Mouse (Mus musculus): ENCODE data around the gene Ggct. TPM values are rescaled to one million over a fixed set of nuclear protein-coding genes. Genes with fewer than 3 reads are reported as not detected.
A peak's percentile ranks its signal among the peaks of the same experiment; 100 is the strongest.
"Not testable (repeated sequence)": the region's sequence is repeated elsewhere in the genome, so short reads cannot be mapped to it uniquely, and the experiment has no call there.

Ggct gene
- polyA plus RNA-seq, 1 experiment: 13.5 TPM

- 71% methylated on average over 10 of the region's 10 CpGs for WGBS
These were observed 37.9 kb downstream of the Ggct start for GRCm38 (mm10) chr6:54954659-54955414.

DNA sequence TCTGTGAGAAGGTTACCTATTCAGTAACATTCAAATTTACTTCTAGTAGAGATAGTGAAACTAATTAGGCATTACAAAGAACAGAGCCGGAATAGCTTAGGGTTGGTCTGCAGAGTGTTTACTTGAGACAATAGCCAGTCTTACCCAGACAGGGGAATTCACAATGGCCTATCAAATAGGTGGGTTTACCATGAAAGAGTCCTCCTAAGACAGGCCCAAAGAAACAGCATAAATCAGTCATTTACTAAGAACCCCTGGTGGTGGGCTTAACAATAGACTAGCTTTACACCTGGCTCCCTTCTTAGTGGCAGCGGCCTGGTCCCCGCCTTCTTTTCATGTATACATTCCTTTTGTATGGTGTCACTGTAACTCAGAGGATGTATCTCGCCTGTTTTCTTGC is 39.4 kb downstream of the Ggct start:
- H3K27ac ChIP-seq (ENCODE audit: insufficient read depth, low read depth, low read length); H3K27me3 ChIP-seq (replicated peaks; ENCODE audit: control insufficient read depth, insufficient read depth, low read length); H3K36me3 ChIP-seq (ENCODE audit: control insufficient read depth, insufficient read depth, low read length); DNase-seq; H3K4me3 ChIP-seq (ENCODE audit: insufficient read depth, low read depth, low read length): not testable (repeated sequence)
- H3K4me1 ChIP-seq (ENCODE audit: control insufficient read depth, insufficient read depth, low read length): peaks cover 16% of the 10 kb centered on the region; the same call in 1 of the 2 replicates
- WGBS: 97% methylated on average over 4 of the region's 4 CpGs

More at GRCm38 (mm10) chr6:54954659-54955414, 37.9 kb downstream of the Ggct start:
- TF ChIP-seq CTCF (conservative IDR thresholded peaks at IDR 0.05; ENCODE audit: insufficient read depth, insufficient read length, low read depth, low read length) (no peak), POLR2A (IDR thresholded peaks at IDR 0.05; ENCODE audit: low read depth, low read length) (no peak)
- no peak for DNase-seq
- H3K27ac ChIP-seq (ENCODE audit: insufficient read depth, low read depth, low read length): peak overlapping the region; percentile 81
- no peaks in the 10 kb centered on the region for H3K27me3 ChIP-seq (replicated peaks; ENCODE audit: control insufficient read depth, insufficient read depth, low read length)
- peaks cover 16% of the 10 kb centered on the region; the same call in 1 of the 2 replicates for H3K4me1 ChIP-seq (ENCODE audit: control insufficient read depth, insufficient read depth, low read length)
- no peak overlapping the region for H3K4me3 ChIP-seq (ENCODE audit: insufficient read depth, low read depth, low read length)
- no peaks in the 10 kb centered on the region for H3K36me3 ChIP-seq (ENCODE audit: control insufficient read depth, insufficient read depth, low read length)

DNA sequence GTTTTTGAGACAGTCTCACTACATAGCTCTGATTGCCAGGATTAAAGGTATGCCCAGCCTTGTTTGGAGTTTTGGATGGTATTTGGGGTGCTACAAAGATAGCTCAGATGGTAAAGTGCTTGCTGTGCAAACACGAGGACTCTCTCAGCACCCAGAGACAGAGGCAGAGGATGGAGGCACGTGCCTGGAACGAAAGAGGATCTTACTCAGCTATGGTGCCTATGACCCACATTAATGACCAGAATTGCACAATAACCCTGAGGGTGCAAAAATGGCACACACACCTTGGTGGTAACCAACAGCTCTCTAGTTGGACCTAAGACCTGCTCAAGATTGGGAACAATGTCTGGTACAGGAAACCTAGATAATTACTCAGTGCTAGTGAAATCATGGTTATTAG is 40.2 kb downstream of the Ggct start:
- Histone ChIP-seq H3K36me3 (ENCODE audit: control insufficient read depth, insufficient read depth, low read length) (no peaks in the 10 kb centered on the region), H3K27me3 (replicated peaks; ENCODE audit: control insufficient read depth, insufficient read depth, low read length) (no peaks in the 10 kb centered on the region), H3K27ac (ENCODE audit: insufficient read depth, low read depth, low read length) (no peak overlapping the region), H3K4me1 (ENCODE audit: control insufficient read depth, insufficient read depth, low read length) (peaks cover 16% of the 10 kb centered on the region; the same call in 1 of the 2 replicates), H3K4me3 (ENCODE audit: insufficient read depth, low read depth, low read length) (no peak overlapping the region)
- no peak for TF ChIP-seq POLR2A (IDR thresholded peaks at IDR 0.05; ENCODE audit: low read depth, low read length)
- no peak for DNase-seq
- WGBS: 91% methylated on average over 3 of the region's 3 CpGs

DNA sequence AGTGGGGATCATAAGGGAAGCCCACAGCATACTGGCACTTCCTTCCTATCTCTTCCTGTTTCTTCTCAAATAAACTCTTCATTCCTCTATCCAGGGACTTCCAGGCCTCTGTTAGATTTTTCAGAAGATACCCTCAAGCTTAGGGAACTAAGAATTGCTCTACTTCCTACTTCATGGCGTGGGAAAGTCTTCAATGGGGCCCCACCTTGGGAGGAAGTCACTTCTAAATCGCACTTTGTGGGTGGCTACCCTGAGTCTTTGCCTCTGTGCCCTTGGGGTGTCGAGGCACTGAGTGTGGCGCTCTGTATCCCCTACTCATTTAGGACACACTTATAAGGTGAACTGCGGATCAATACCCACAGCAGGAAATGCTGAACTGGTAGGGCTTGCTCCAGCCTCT is 44.1 kb downstream of the Ggct start:
- no peak overlapping the region for H3K4me3 ChIP-seq (ENCODE audit: insufficient read depth, low read depth, low read length)
- peaks cover 3% of the 10 kb centered on the region for H3K36me3 ChIP-seq (ENCODE audit: control insufficient read depth, insufficient read depth, low read length)
- H3K27ac ChIP-seq (ENCODE audit: insufficient read depth, low read depth, low read length): no peak overlapping the region
- TF ChIP-seq CTCF (conservative IDR thresholded peaks at IDR 0.05; ENCODE audit: insufficient read depth, insufficient read length, low read depth, low read length) (no peak), POLR2A (IDR thresholded peaks at IDR 0.05; ENCODE audit: low read depth, low read length) (no peak)
- WGBS: 84% methylated on average over 5 of the region's 5 CpGs
- H3K4me1 ChIP-seq (ENCODE audit: control insufficient read depth, insufficient read depth, low read length): no peaks in the 10 kb centered on the region
- no peak for DNase-seq
- no peaks in the 10 kb centered on the region for H3K27me3 ChIP-seq (replicated peaks; ENCODE audit: control insufficient read depth, insufficient read depth, low read length)

GRCm38 (mm10) chr6:54946241-54946953 is 46.4 kb downstream of the Ggct start:
- H3K4me3 ChIP-seq (ENCODE audit: insufficient read depth, low read depth, low read length): no peak overlapping the region
- DNase-seq: no peak
- 71% methylated on average over 4 of the region's 4 CpGs for WGBS
- TF ChIP-seq POLR2A (IDR thresholded peaks at IDR 0.05; ENCODE audit: low read depth, low read length) (no peak), CTCF (conservative IDR thresholded peaks at IDR 0.05; ENCODE audit: insufficient read depth, insufficient read length, low read depth, low read length) (no peak)
- H3K36me3 ChIP-seq (ENCODE audit: control insufficient read depth, insufficient read depth, low read length): peaks cover 3% of the 10 kb centered on the region
- H3K27ac ChIP-seq (ENCODE audit: insufficient read depth, low read depth, low read length): no peak overlapping the region
- H3K4me1 ChIP-seq (ENCODE audit: control insufficient read depth, insufficient read depth, low read length): no peaks in the 10 kb centered on the region
- H3K27me3 ChIP-seq (replicated peaks; ENCODE audit: control insufficient read depth, insufficient read depth, low read length): no peaks in the 10 kb centered on the region

DNA sequence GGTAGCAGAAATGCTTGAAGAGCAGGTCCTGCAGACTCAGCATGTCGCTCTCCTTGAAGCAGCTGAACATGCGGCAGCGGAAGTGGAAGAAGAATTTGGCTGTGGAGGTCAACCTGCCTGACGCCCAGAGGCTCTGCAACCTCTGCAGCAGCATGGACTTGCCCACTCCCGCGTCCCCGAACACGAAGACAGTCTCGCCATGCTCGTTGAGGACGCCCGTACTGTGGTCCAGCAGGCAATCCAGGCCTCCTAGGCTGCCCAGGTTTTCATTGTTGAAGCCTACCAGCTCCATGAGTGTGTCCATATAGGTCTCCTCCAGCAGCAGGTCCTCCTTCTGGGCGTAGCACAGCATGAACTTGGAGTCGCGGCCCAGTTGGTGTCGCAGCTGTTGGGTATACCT is 48.2 kb downstream of the Ggct start:
- no peaks in the 10 kb centered on the region for H3K27me3 ChIP-seq (replicated peaks; ENCODE audit: control insufficient read depth, insufficient read depth, low read length)
- H3K4me3 ChIP-seq (ENCODE audit: insufficient read depth, low read depth, low read length): no peak overlapping the region
- no peak for TF ChIP-seq POLR2A (IDR thresholded peaks at IDR 0.05; ENCODE audit: low read depth, low read length)
- no peak for TF ChIP-seq CTCF (conservative IDR thresholded peaks at IDR 0.05; ENCODE audit: insufficient read depth, insufficient read length, low read depth, low read length)
- DNase-seq: no peak
- H3K4me1 ChIP-seq (ENCODE audit: control insufficient read depth, insufficient read depth, low read length): no peaks in the 10 kb centered on the region
- peaks cover 3% of the 10 kb centered on the region for H3K36me3 ChIP-seq (ENCODE audit: control insufficient read depth, insufficient read depth, low read length)
- WGBS: 91% methylated on average over 16 of the region's 16 CpGs
- H3K27ac ChIP-seq (ENCODE audit: insufficient read depth, low read depth, low read length): no peak overlapping the region

- 74% methylated on average over 24 of the region's 24 CpGs for WGBS
- no peak overlapping the region for H3K27ac ChIP-seq (ENCODE audit: insufficient read depth, low read depth, low read length)
- no peak for DNase-seq
- TF ChIP-seq POLR2A (IDR thresholded peaks at IDR 0.05; ENCODE audit: low read depth, low read length): no peak
- TF ChIP-seq CTCF (conservative IDR thresholded peaks at IDR 0.05; ENCODE audit: insufficient read depth, insufficient read length, low read depth, low read length): no peak
- H3K27me3 ChIP-seq (replicated peaks; ENCODE audit: control insufficient read depth, insufficient read depth, low read length): no peaks in the 10 kb centered on the region
- peaks cover 3% of the 10 kb centered on the region for H3K36me3 ChIP-seq (ENCODE audit: control insufficient read depth, insufficient read depth, low read length)
- no peaks in the 10 kb centered on the region for H3K4me1 ChIP-seq (ENCODE audit: control insufficient read depth, insufficient read depth, low read length)
- no peak overlapping the region for H3K4me3 ChIP-seq (ENCODE audit: insufficient read depth, low read depth, low read length)
These were observed 49.0 kb downstream of the Ggct start for GRCm38 (mm10) chr6:54943753-54944152.
